Mouse (Mus musculus) MEL (cell line): Measurements from ENCODE around the gene Loxl3. TPM values are rescaled to one million over a fixed set of nuclear protein-coding genes. Genes with fewer than 3 reads are reported as not detected.

Experiments used
- DNase-seq: peaks from one replicate; pipeline ENCODE4 v3.0.0; 2011; ENCODE audit warnings: low read depth, low spot score
- H3K27ac ChIP-seq: 2 replicates; pipeline ENCODE4 v1.5.1; 2012; ENCODE audit warnings: low read depth, mild to moderate bottlenecking, control low read depth, low read length, moderate library complexity; ENCODE audit not compliant: control insufficient read depth
- H3K27me3 ChIP-seq, 2 experiments: fragments of 150-350 bp in 1 of 2; sonication (generic) in 1 of 2; 2 replicates each; pipeline ENCODE4 v1.6.1; 2012; ENCODE audit warnings: low read length in 2 of 2, mild to moderate bottlenecking in 2 of 2, improper control_type of control experiment in 1 of 2, moderate library complexity in 1 of 2; ENCODE audit not compliant: insufficient read depth in 2 of 2, control insufficient read depth in 1 of 2
- H3K36me3 ChIP-seq, 2 experiments: 2 replicates each; pipeline ENCODE4 v1.6.1; 2012 to 2014; ENCODE audit warnings: low read length in 2 of 2, improper control_type of control experiment in 1 of 2, inconsistent platforms in 1 of 2, mild to moderate bottlenecking in 1 of 2; ENCODE audit not compliant: insufficient read depth in 2 of 2, control insufficient read depth in 1 of 2
- H3K4me1 ChIP-seq, 2 experiments: fragments of 150-350 bp in 1 of 2; sonication (generic) in 1 of 2; 2 replicates each; pipeline ENCODE4 v1.6.1; 2012; ENCODE audit warnings: low read length in 2 of 2, improper control_type of control experiment in 1 of 2, mild to moderate bottlenecking in 1 of 2; ENCODE audit not compliant: insufficient read depth in 2 of 2, control insufficient read depth in 1 of 2
- H3K4me3 ChIP-seq, 2 experiments: fragments of 150-350 bp in 1 of 2; sonication (generic) in 1 of 2; 2 replicates each; pipeline ENCODE4 v1.5.1; 2012; ENCODE audit warnings: low read depth in 2 of 2, low read length in 2 of 2, mild to moderate bottlenecking in 2 of 2, moderate library complexity in 2 of 2, control low read depth in 1 of 2, improper control_type of control experiment in 1 of 2; ENCODE audit not compliant: control insufficient read depth in 1 of 2, insufficient read depth in 1 of 2
- H3K79me2 ChIP-seq: 2 replicates; pipeline ENCODE4 v1.6.1; 2012; ENCODE audit warnings: mild to moderate bottlenecking, low read length, moderate library complexity; ENCODE audit not compliant: control insufficient read depth, poor library complexity, insufficient read depth
- H3K9ac ChIP-seq: 2 replicates; pipeline ENCODE4 v1.6.1; 2012; ENCODE audit warnings: low read depth, mild to moderate bottlenecking, control low read depth, low read length, moderate library complexity; ENCODE audit not compliant: control insufficient read depth, poor library complexity, severe bottlenecking
- H3K9me3 ChIP-seq: fragments of 150-350 bp; sonication (generic); replicated peaks from 2 replicates; pipeline ENCODE4 v1.6.1; 2012; ENCODE audit warnings: mild to moderate bottlenecking, low read length, improper control_type of control experiment, moderate library complexity; ENCODE audit not compliant: insufficient read depth
- CHD1 ChIP-seq: IDR thresholded peaks from 2 replicates; pipeline ENCODE4 v1.6.1; 2012; ENCODE audit warnings: low read depth, mild to moderate bottlenecking, inconsistent platforms, low read length, improper control_type of control experiment
- CTCF ChIP-seq, 3 experiments: IDR thresholded peaks in 2 of 3; conservative IDR thresholded peaks in 1 of 3; 2 replicates each; pipeline ENCODE4 v1.5.1; 2011 to 2012; ENCODE audit warnings: low read length in 3 of 3, low read depth in 2 of 3, mild to moderate bottlenecking in 2 of 3, improper control_type of control experiment in 1 of 3, inconsistent platforms in 1 of 3, mixed read lengths in 1 of 3, moderate library complexity in 1 of 3; ENCODE audit not compliant: control insufficient read depth in 1 of 3, insufficient read depth in 1 of 3, poor library complexity in 1 of 3, severe bottlenecking in 1 of 3
- EP300 ChIP-seq, 2 experiments: IDR thresholded peaks; 2 replicates each; pipeline ENCODE4 v1.6.1; 2011; ENCODE audit warnings: improper control_type of control experiment in 2 of 2, low read length in 2 of 2, low read depth in 1 of 2, mild to moderate bottlenecking in 1 of 2
- GATA1 ChIP-seq: IDR thresholded peaks from 2 replicates; pipeline ENCODE4 v1.6.1; 2011; ENCODE audit warnings: low read depth, low read length, improper control_type of control experiment
- HCFC1 ChIP-seq: IDR thresholded peaks from 2 replicates; pipeline ENCODE4 v1.6.1; 2012; ENCODE audit warnings: low read depth, mild to moderate bottlenecking, inconsistent platforms, low read length, improper control_type of control experiment, moderate library complexity
- JUND ChIP-seq: IDR thresholded peaks from 2 replicates; pipeline ENCODE4 v1.6.1; 2011; ENCODE audit warnings: low read depth, mild to moderate bottlenecking, improper control_type of control experiment, low read length
- KAT2A ChIP-seq: conservative IDR thresholded peaks from 2 replicates; pipeline ENCODE4 v1.6.1; 2012; ENCODE audit warnings: low read depth, low read length, improper control_type of control experiment, inconsistent platforms
- MXI1 ChIP-seq: IDR thresholded peaks from 2 replicates; pipeline ENCODE4 v1.6.1; 2011; ENCODE audit warnings: mild to moderate bottlenecking, low read depth, low read length, improper control_type of control experiment
- MYB ChIP-seq: IDR thresholded peaks from 2 replicates; pipeline ENCODE4 v1.6.1; 2011; ENCODE audit warnings: mild to moderate bottlenecking, low read depth, low read length, improper control_type of control experiment
- MYC ChIP-seq: IDR thresholded peaks from 2 replicates; pipeline ENCODE4 v1.6.1; 2011; ENCODE audit warnings: low read depth, mild to moderate bottlenecking, low read length, improper control_type of control experiment, moderate library complexity
- NELFE ChIP-seq: IDR thresholded peaks from 2 replicates; pipeline ENCODE4 v1.6.1; 2011; ENCODE audit warnings: low read depth, low read length, improper control_type of control experiment
- POLR2A ChIP-seq, 2 experiments: IDR thresholded peaks; 2 replicates each; pipeline ENCODE4 v1.6.1; 2011 to 2012; ENCODE audit warnings: low read length in 2 of 2, mild to moderate bottlenecking in 2 of 2, control low read depth in 1 of 2, improper control_type of control experiment in 1 of 2, low read depth in 1 of 2, moderate library complexity in 1 of 2; ENCODE audit not compliant: control insufficient read depth in 1 of 2, insufficient read depth in 1 of 2, poor library complexity in 1 of 2
- RAD21 ChIP-seq: IDR thresholded peaks from 2 replicates; pipeline ENCODE4 v1.6.1; 2011; ENCODE audit warnings: mild to moderate bottlenecking, low read depth, low read length, improper control_type of control experiment
- RCOR1 ChIP-seq: IDR thresholded peaks from 2 replicates; pipeline ENCODE4 v1.6.1; 2012; ENCODE audit warnings: low read depth, mild to moderate bottlenecking, inconsistent platforms, low read length, improper control_type of control experiment
- SIN3A ChIP-seq: IDR thresholded peaks from 2 replicates; pipeline ENCODE4 v1.6.1; 2012; ENCODE audit warnings: low read length, improper control_type of control experiment, inconsistent platforms
- SMC3 ChIP-seq: IDR thresholded peaks from 2 replicates; pipeline ENCODE4 v1.6.1; 2011; ENCODE audit warnings: low read depth, low read length, improper control_type of control experiment
- TAL1 ChIP-seq: IDR thresholded peaks from 2 replicates; pipeline ENCODE4 v1.6.1; 2012; ENCODE audit warnings: mild to moderate bottlenecking, inconsistent platforms, low read length, moderate library complexity, mixed read lengths
- TBP ChIP-seq: IDR thresholded peaks from 2 replicates; pipeline ENCODE4 v1.8.0; 2011; ENCODE audit warnings: low read depth, low read length, improper control_type of control experiment
- TCF12 ChIP-seq: IDR thresholded peaks from 2 replicates; pipeline ENCODE4 v1.6.1; 2014; ENCODE audit warnings: low read depth, mild to moderate bottlenecking, inconsistent platforms, low read length, improper control_type of control experiment, moderate library complexity
- UBTF ChIP-seq: IDR thresholded peaks from 2 replicates; pipeline ENCODE4 v1.6.1; 2012; ENCODE audit warnings: low read depth, mild to moderate bottlenecking, inconsistent platforms, low read length, improper control_type of control experiment, moderate library complexity, borderline replicate concordance; ENCODE audit not compliant: insufficient read depth
- USF1 ChIP-seq: IDR thresholded peaks from 2 replicates; pipeline ENCODE4 v1.6.1; 2014; ENCODE audit warnings: low read depth, mild to moderate bottlenecking, inconsistent platforms, low read length, improper control_type of control experiment, moderate library complexity
- USF2 ChIP-seq, 2 experiments: IDR thresholded peaks; 2 replicates each; pipeline ENCODE4 v1.6.1; 2011 to 2012; ENCODE audit warnings: improper control_type of control experiment in 2 of 2, low read length in 2 of 2, borderline replicate concordance in 1 of 2, inconsistent platforms in 1 of 2, low read depth in 1 of 2, mild to moderate bottlenecking in 1 of 2; ENCODE audit not compliant: insufficient read depth in 1 of 2
- ZC3H11A ChIP-seq: IDR thresholded peaks from 2 replicates; pipeline ENCODE4 v1.6.1; 2012; ENCODE audit warnings: low read depth, mild to moderate bottlenecking, inconsistent platforms, low read length, improper control_type of control experiment
- ZKSCAN1 ChIP-seq: IDR thresholded peaks from 2 replicates; pipeline ENCODE4 v1.6.1; 2012; ENCODE audit warnings: low read depth, mild to moderate bottlenecking, inconsistent platforms, low read length, improper control_type of control experiment, moderate library complexity
- ZNF384 ChIP-seq: IDR thresholded peaks from 2 replicates; pipeline ENCODE4 v1.6.1; 2012; ENCODE audit warnings: low read depth, mild to moderate bottlenecking, inconsistent platforms, low read length, improper control_type of control experiment
- polyA plus RNA-seq, 2 experiments: library from polyadenylated mRNA; stranded (reverse) in 1 of 2; unstranded in 1 of 2; fragments of >175 nt in 1 of 2; fragments of >200 nt in 1 of 2; gene quantifications; 2 replicates each; pipeline versions ENCODE4 v1.2.1 to v1.2.4; 2012; ENCODE audit warnings: low replicate concordance in 2 of 2, low read depth in 1 of 2; ENCODE audit not compliant: insufficient read length in 2 of 2, insufficient read depth in 1 of 2, missing spikeins in 1 of 2
- total RNA-seq: library from RNA; depleted of rRNA; stranded (reverse); fragments of 300-350 nt; gene quantifications from 2 replicates; pipeline ENCODE4 v1.2.3, GENCODE M21; 2012

The Loxl3 gene
- total and polyA plus RNA-seq, 3 experiments, result 0.77 to 1.0 TPM; not detected in 1

GRCm38 (mm10) chr6:83071220-83071619 lies 37.2 kb downstream of the Loxl3 start:
- no peaks in the 10 kb centered on the region for H3K9me3 ChIP-seq
- no peak overlapping the region for H3K27ac ChIP-seq
- DNase-seq, result no peak
- H3K36me3 ChIP-seq, result no peaks in the 10 kb centered on the region
- H3K4me3 ChIP-seq, result no peak overlapping the region
- no peaks in the 10 kb centered on the region for H3K79me2 ChIP-seq
- no peak overlapping the region for H3K9ac ChIP-seq
- no peaks in the 10 kb centered on the region for H3K4me1 ChIP-seq
- H3K27me3 ChIP-seq, result no peaks in the 10 kb centered on the region
- TF ChIP-seq RCOR1 (no peak), MYB (no peak), CHD1 (no peak), SMC3 (no peak), NELFE (no peak), USF2 (IDR thresholded peaks at IDR 0.05; ENCODE audit: borderline replicate concordance in 1 of 2, insufficient read depth in 1 of 2, low read depth in 1 of 2, low read length in 2 of 2) (no peak), JUND (no peak), TBP (no peak), ZC3H11A (no peak), SIN3A (no peak), TCF12 (no peak)

DNA sequence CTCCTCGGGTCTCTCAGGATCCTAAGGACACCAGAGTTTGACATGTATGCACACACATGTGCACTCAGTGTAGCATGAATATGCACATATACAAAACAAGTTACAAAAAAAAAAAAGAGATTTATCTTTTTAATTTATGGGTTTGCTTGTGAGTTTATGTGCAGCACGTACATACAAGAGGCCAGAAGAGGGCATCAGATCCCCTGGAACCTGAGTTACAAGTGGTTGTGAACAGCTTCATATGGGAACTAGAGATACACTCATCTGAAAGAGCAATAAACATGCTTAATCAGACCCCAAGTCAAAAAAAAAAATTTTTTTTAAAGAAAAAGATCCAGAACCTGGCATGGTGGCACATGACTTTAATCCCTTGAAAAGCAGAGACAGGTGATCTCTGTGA lies 41.0 kb downstream of the Loxl3 start:
- H3K27me3 ChIP-seq, result no peaks in the 10 kb centered on the region
- peak; percentile 73 for DNase-seq
- TF ChIP-seq ZKSCAN1, result no peak
- no peak for TF ChIP-seq CHD1
- no peak for TF ChIP-seq EP300 (IDR thresholded peaks at IDR 0.05; ENCODE audit: low read depth in 1 of 2, low read length in 2 of 2)
- TF ChIP-seq TAL1, result no peak
- TF ChIP-seq SMC3, result peak; percentile 62
- no peak for TF ChIP-seq HCFC1
- no peak for TF ChIP-seq MXI1
- no peak for TF ChIP-seq USF1
- no peak for TF ChIP-seq MYB
- 0 out of 2 replicates have a peak, but pooled peaks have one; percentile 32 for TF ChIP-seq GATA1
- TF ChIP-seq UBTF, result no peak
- no peak for TF ChIP-seq POLR2A (IDR thresholded peaks at IDR 0.05; ENCODE audit: control insufficient read depth in 1 of 2, insufficient read depth in 1 of 2, low read depth in 1 of 2, low read length in 2 of 2, poor library complexity in 1 of 2)
- TF ChIP-seq RAD21, result peak; percentile 58
- no peak for TF ChIP-seq JUND
- TF ChIP-seq KAT2A, result no peak
- TF ChIP-seq CTCF (IDR thresholded peaks at IDR 0.05 in 2 of 3, conservative IDR thresholded peaks at IDR 0.05 in 1 of 3; ENCODE audit: control insufficient read depth in 1 of 3, insufficient read depth in 1 of 3, low read depth in 2 of 3, low read length in 3 of 3, poor library complexity in 1 of 3, severe bottlenecking in 1 of 3), result peak; percentile 26 to 65 (median 44); a peak in 5 of 6 replicates
- TF ChIP-seq MYC, result no peak
- TF ChIP-seq ZC3H11A, result peak; percentile 36; the same call in 1 of the 2 replicates
- TF ChIP-seq ZNF384, result peak; percentile 85

More for the DNA sequence above, 41.0 kb downstream of the Loxl3 start:
- Histone ChIP-seq H3K4me3 (no peak overlapping the region), H3K9me3 (no peaks in the 10 kb centered on the region), H3K27ac (no peak overlapping the region), H3K4me1 (peaks cover 0 to 13% of the 10 kb centered on the region in 2 experiments; a peak in 2 of 4 replicates), H3K9ac (no peak overlapping the region), H3K36me3 (peaks cover 0 to 9% of the 10 kb centered on the region in 2 experiments; a peak in 2 of 4 replicates), H3K79me2 (peaks cover 11% of the 10 kb centered on the region)
